Mouse (Mus musculus): ENCODE measurements around the gene Qtrt1. TPM values are rescaled to one million over a fixed set of nuclear protein-coding genes. Genes with fewer than 3 reads are reported as not detected.

Qtrt1 gene
- polyA plus RNA-seq, 1 experiment from 2014 or later = 63.3 TPM

DNA sequence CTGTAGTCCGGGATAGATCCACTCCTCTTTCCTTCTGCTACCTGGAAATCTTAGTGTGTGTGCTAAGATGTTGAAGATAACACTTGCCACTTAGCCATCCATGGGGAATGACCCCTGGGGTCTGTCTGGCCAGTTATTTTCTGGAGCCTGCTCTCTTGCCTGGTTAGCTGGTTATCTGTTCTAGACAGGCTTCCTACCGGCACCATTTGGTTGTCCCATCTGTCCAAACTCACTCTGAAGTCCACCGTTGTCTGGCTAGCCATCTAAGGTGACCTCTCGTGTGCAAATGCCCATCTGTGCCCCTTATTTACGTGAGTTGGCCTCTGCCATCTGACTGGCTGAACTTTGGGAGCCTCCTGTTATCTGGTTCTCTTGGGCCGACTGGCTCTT lies 13.9 kb downstream of the Qtrt1 start:
- Histone ChIP-seq H3K9ac (peak overlapping the region; percentile 89), H3K4me2 (peak overlapping the region; percentile 86), H3K27me3 (no peaks in the 10 kb centered on the region), H3K9me3 (replicated peaks) (no peaks in the 10 kb centered on the region), H3K27ac (peak overlapping the region; percentile 92), H3K4me1 (peaks cover 34% of the 10 kb centered on the region), H3K4me3 (replicated peaks) (peak overlapping the region; percentile 78), H3K36me3 (peaks cover 17% of the 10 kb centered on the region)
- 4% methylated on average over 6 of the region's 6 CpGs for WGBS
- no peak for ATAC-seq (replicated peaks; ENCODE audit: low FRiP score)

- WGBS = 4% methylated on average over 1 of the region's 1 CpGs
- peak overlapping the region; percentile 89 for H3K9ac ChIP-seq
- H3K4me1 ChIP-seq = peaks cover 39% of the 10 kb centered on the region
- peak overlapping the region; percentile 92; the same call in 1 of the 2 replicates for H3K27ac ChIP-seq
- no peaks in the 10 kb centered on the region for H3K27me3 ChIP-seq
- no peak for ATAC-seq (replicated peaks; ENCODE audit: low FRiP score)
- peak overlapping the region; percentile 86 for H3K4me2 ChIP-seq
- H3K9me3 ChIP-seq (replicated peaks) = no peaks in the 10 kb centered on the region
- peaks cover 12% of the 10 kb centered on the region for H3K36me3 ChIP-seq
- H3K4me3 ChIP-seq (replicated peaks) = peak overlapping the region; percentile 78
These were observed 14.4 kb downstream of the Qtrt1 start for GRCm38 (mm10) chr9:21426013-21426412.

DNA sequence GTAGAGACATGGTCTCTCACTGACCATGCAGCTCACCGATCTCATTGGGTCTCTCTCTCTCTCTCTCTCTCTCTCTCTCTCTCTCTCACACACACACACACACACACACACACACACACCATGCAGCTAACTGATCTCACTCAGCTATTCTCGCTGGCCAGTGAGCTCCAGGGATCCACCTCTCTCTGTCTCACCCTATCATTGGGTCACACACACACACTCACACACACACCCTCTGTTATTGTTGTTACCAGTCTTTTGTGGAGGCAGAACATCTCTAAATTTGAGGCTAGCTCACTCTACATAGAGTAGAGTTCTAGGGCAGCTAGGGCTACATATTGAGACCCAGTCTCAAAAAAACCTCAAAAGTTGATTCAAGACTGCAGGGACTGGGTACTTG lies 14.9 kb downstream of the Qtrt1 start:
- Histone ChIP-seq H3K9me3 (replicated peaks) (no peaks in the 10 kb centered on the region), H3K27ac (no peak overlapping the region), H3K27me3 (no peaks in the 10 kb centered on the region), H3K4me2 (peak overlapping the region; percentile 86), H3K4me3 (replicated peaks) (peak overlapping the region; percentile 78), H3K4me1 (peaks cover 41% of the 10 kb centered on the region), H3K9ac (no peak overlapping the region), H3K36me3 (peaks cover 7% of the 10 kb centered on the region)
- 69% methylated on average over 2 of the region's 2 CpGs for WGBS
- no peak for ATAC-seq (replicated peaks; ENCODE audit: low FRiP score)

- Histone ChIP-seq H3K4me1 (peaks cover 41% of the 10 kb centered on the region), H3K4me2 (no peak overlapping the region), H3K27ac (no peak overlapping the region), H3K36me3 (no peaks in the 10 kb centered on the region), H3K27me3 (no peaks in the 10 kb centered on the region), H3K4me3 (replicated peaks) (no peak overlapping the region), H3K9me3 (replicated peaks) (no peaks in the 10 kb centered on the region), H3K9ac (no peak overlapping the region)
- ATAC-seq (replicated peaks; ENCODE audit: low FRiP score) = no peak
- WGBS = 89% methylated on average over 2 of the region's 2 CpGs
These were observed 16.1 kb downstream of the Qtrt1 start for GRCm38 (mm10) chr9:21427773-21428172.

DNA sequence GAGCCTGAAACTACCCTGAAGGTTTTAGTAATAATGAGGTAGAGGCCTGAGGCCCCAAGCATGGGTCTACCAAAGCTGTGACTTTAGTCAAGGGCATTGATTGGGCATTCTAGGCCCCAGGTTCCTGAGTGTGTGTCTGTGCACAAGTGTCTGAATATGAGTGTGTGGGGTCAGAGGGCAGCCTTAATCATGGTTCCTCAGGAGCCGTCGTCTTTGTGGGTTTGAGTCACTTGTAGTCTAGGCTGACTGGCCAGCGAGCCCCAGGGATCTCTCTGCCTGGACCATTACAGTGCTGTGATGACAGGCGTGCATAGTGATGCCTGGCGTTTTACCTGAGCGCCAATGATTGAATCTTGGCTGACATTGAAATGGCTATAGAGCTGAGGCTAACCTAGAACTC lies 16.5 kb downstream of the Qtrt1 start:
- Histone ChIP-seq H3K4me2 (no peak overlapping the region), H3K9ac (no peak overlapping the region), H3K9me3 (replicated peaks) (no peaks in the 10 kb centered on the region), H3K36me3 (no peaks in the 10 kb centered on the region), H3K4me1 (peaks cover 41% of the 10 kb centered on the region), H3K4me3 (replicated peaks) (no peak overlapping the region), H3K27me3 (no peaks in the 10 kb centered on the region), H3K27ac (no peak overlapping the region)
- no peak for ATAC-seq (replicated peaks; ENCODE audit: low FRiP score)
- WGBS = 88% methylated on average over 6 of the region's 6 CpGs

- no peaks in the 10 kb centered on the region for H3K9me3 ChIP-seq (replicated peaks)
- H3K4me1 ChIP-seq = peaks cover 40% of the 10 kb centered on the region
- H3K4me2 ChIP-seq = no peak overlapping the region
- H3K36me3 ChIP-seq = no peaks in the 10 kb centered on the region
- no peak for ATAC-seq (replicated peaks; ENCODE audit: low FRiP score)
- peak overlapping the region; percentile 14 for H3K27ac ChIP-seq
- 82% methylated on average over 7 of the region's 7 CpGs for WGBS
- H3K4me3 ChIP-seq (replicated peaks) = no peak overlapping the region
- H3K27me3 ChIP-seq = no peaks in the 10 kb centered on the region
- H3K9ac ChIP-seq = no peak overlapping the region
These were observed 19.1 kb downstream of the Qtrt1 start for GRCm38 (mm10) chr9:21430724-21431123.

DNA sequence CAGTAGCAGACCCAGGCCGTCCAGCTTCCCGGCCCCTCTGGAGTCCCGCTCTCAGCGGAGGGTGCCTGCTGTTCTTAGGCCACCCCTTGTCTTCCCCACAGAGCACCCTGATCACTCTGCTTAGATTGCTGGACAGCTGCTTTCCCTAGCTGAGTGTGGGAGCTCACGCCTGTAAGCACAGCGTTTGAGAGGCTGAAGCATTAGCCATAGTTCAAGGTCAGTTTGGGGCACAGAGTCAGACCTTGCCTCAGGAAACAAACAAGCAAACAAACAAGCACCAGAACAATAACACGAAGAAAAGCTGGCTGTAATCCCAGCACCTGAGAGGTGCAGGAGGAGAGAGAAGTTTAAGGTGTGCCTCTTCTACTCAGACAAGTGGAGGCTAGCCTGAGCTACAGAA lies 20.4 kb downstream of the Qtrt1 start:
- Histone ChIP-seq H3K27ac (no peak overlapping the region), H3K36me3 (no peaks in the 10 kb centered on the region), H3K27me3 (no peaks in the 10 kb centered on the region), H3K4me2 (no peak overlapping the region), H3K9ac (no peak overlapping the region), H3K9me3 (replicated peaks) (no peaks in the 10 kb centered on the region), H3K4me3 (replicated peaks) (no peak overlapping the region), H3K4me1 (peaks cover 37% of the 10 kb centered on the region)
- WGBS = 87% methylated on average over 7 of the region's 7 CpGs
- ATAC-seq (replicated peaks; ENCODE audit: low FRiP score) = no peak

DNA sequence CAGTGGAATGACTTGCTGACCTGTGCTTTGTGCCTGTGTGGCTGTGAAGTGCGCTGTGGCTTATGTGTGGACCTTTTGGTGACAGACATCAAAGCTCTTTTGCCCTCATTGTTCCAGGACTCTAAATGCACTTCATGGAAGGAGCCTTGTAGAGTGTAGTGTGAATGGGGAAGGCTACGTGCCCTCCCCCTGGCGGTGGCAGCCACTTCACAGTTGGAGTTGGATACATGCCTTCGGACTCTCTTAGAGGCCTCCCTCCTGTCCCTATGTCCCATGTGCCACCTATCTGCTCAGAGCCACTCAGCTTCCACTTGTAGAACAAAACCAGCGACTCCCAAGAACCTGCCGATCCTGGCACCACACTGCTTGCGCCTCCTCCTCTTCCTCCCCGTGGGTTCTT lies 22.1 kb downstream of the Qtrt1 start:
- H3K27ac ChIP-seq = no peak overlapping the region
- H3K4me2 ChIP-seq = no peak overlapping the region
- H3K4me1 ChIP-seq = peaks cover 40% of the 10 kb centered on the region
- no peaks in the 10 kb centered on the region for H3K9me3 ChIP-seq (replicated peaks)
- H3K36me3 ChIP-seq = no peaks in the 10 kb centered on the region
- H3K4me3 ChIP-seq (replicated peaks) = no peak overlapping the region
- WGBS = 87% methylated on average over 8 of the region's 8 CpGs
- no peaks in the 10 kb centered on the region for H3K27me3 ChIP-seq
- H3K9ac ChIP-seq = no peak overlapping the region
- no peak for ATAC-seq (replicated peaks; ENCODE audit: low FRiP score)

- no peak for ATAC-seq (replicated peaks; ENCODE audit: low FRiP score)
- Histone ChIP-seq H3K27me3 (no peaks in the 10 kb centered on the region), H3K36me3 (no peaks in the 10 kb centered on the region)
These were observed 22.8 kb downstream of the Qtrt1 start for GRCm38 (mm10) chr9:21434410-21434809.

DNA sequence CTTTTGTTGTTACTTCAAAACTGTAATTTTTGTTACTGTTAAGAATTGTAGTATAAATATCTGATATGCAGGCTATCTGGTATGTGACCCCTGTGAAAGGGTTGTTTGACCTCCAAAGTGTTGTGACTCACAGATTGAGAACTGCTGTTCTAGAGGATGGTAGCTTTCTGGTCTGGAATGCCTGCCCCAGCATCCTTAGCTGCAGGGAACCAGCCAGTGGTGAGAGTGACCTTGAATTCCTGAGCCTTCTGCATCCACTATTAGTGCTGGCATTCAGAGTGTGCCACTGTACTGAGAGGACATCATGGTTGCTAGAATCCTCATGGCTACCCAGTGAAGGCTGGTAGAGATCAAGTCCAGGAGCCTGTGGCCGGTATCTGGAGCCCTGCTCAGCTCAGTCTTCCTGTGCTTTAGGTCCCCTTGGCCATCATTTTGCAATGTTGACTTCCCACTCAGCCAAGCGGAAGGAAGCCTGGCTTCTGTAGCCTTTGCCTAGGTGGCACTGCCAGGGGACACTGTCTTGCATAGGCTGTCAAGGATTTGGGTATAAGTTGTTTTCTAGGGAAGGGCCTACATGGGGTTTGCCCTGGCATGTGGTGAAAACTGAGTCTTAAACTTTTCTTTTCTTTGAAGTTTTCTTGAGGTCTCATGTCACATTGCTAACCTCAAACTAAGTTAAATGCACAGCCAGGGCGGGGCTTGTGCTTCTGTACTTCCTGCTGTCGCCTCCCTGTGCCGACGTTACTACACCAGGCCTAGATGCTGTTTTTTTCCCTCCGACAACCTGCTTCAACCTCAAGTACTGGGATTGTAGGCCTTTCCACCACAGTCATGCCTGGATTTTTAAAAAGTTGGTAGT lies 24.4 kb downstream of the Qtrt1 start:
- Histone ChIP-seq H3K36me3 (no peaks in the 10 kb centered on the region), H3K4me2 (no peak overlapping the region), H3K9ac (no peak overlapping the region), H3K27me3 (no peaks in the 10 kb centered on the region), H3K4me3 (replicated peaks) (no peak overlapping the region), H3K27ac (no peak overlapping the region), H3K9me3 (replicated peaks) (no peaks in the 10 kb centered on the region), H3K4me1 (peaks cover 25% of the 10 kb centered on the region)
- 78% methylated on average over 7 of the region's 7 CpGs for WGBS
- no peak for ATAC-seq (replicated peaks; ENCODE audit: low FRiP score)

More at GRCm38 (mm10) chr9:21434410-21434809, 22.8 kb downstream of the Qtrt1 start:
- Histone ChIP-seq H3K4me2 (no peak overlapping the region), H3K27ac (no peak overlapping the region), H3K9me3 (replicated peaks) (no peaks in the 10 kb centered on the region), H3K4me1 (peaks cover 39% of the 10 kb centered on the region), H3K9ac (no peak overlapping the region), H3K4me3 (replicated peaks) (no peak overlapping the region)
- 88% methylated on average over 2 of the region's 2 CpGs for WGBS

DNA sequence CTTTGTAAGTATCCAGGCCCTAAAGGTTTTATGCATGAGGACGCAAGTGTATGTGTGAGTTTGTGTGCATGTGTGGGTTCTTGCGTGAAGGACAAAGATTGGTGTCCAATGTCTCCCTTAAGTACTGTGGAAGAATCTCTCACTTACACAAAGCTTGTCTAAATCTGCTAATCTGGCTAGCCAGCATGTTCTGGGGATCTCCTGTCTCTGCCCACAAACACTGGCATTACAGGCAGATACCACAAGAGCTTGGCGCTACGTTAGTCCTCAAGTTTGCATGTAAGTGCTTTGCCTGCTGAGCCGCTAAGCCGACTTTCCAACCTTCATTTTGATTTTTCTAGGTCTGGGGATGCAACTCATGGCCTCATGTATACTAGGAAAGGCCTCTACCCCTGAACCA lies 25.9 kb downstream of the Qtrt1 start:
- Histone ChIP-seq H3K9ac (no peak overlapping the region), H3K4me3 (replicated peaks) (no peak overlapping the region), H3K36me3 (no peaks in the 10 kb centered on the region), H3K4me2 (no peak overlapping the region), H3K4me1 (peaks cover 22% of the 10 kb centered on the region), H3K27ac (no peak overlapping the region), H3K9me3 (replicated peaks) (no peaks in the 10 kb centered on the region), H3K27me3 (no peaks in the 10 kb centered on the region)
- 92% methylated on average over 6 of the region's 6 CpGs for WGBS
- ATAC-seq (replicated peaks; ENCODE audit: low FRiP score) = no peak

DNA sequence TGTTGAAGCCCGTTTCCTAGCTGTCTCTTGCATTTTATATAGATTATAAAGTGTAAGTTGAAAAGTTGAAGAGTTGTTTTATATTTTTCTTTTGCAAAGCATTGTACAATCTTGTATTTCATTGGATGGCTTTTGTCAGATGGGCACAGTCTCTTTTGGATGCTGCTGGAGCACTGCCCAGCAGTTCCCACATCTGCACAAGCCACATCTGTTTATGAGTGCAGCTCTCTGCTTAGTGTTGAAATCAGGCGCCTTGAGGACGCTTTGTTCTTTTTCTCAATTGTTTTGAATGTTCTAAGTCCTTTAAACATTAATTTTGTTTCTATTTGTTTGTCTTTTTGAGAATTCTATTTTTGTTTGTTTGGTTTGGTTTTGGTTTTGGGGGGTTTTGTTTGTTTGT lies 26.6 kb downstream of the Qtrt1 start:
- WGBS = 73% methylated on average over 3 of the region's 3 CpGs
- H3K4me3 ChIP-seq (replicated peaks) = no peak overlapping the region
- no peaks in the 10 kb centered on the region for H3K27me3 ChIP-seq
- H3K9me3 ChIP-seq (replicated peaks) = no peaks in the 10 kb centered on the region
- ATAC-seq (replicated peaks; ENCODE audit: low FRiP score) = no peak
- no peak overlapping the region for H3K27ac ChIP-seq
- no peak overlapping the region for H3K4me2 ChIP-seq
- no peak overlapping the region for H3K9ac ChIP-seq
- peaks cover 22% of the 10 kb centered on the region for H3K4me1 ChIP-seq
- no peaks in the 10 kb centered on the region for H3K36me3 ChIP-seq

DNA sequence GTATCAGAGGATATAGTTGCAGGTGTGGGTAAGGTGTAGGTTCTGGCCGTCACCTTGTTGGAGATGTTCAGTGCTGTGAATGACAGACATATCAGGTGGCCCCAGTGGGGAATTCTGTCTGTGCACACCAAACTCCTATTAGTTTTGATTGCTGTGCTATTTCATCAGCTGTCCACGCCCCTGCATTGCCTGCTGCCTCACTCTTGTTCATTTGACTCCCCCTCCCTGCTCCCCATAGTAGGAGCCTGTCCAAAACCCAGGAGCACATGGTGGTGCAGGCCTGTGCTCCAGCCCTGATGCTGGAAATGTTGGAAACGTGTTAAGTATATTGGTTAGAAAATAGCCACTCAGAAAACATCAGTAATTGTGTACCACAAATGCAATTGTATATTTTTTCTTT lies 27.8 kb downstream of the Qtrt1 start:
- Histone ChIP-seq H3K4me3 (replicated peaks) (no peak overlapping the region), H3K4me1 (peaks cover 17% of the 10 kb centered on the region), H3K36me3 (0 out of 2 replicates have a peak, but pooled peaks cover under 1% of the 10 kb centered on the region), H3K4me2 (no peak overlapping the region), H3K9ac (no peak overlapping the region), H3K27me3 (no peaks in the 10 kb centered on the region), H3K9me3 (replicated peaks) (no peaks in the 10 kb centered on the region), H3K27ac (no peak overlapping the region)
- 70% methylated on average over 3 of the region's 3 CpGs for WGBS
- no peak for ATAC-seq (replicated peaks; ENCODE audit: low FRiP score)

Data from kidney, embryonic 15.5 days (tissue).